Mouse (Mus musculus): ENCODE measurements at regions not wholly inside any gene's neighbourhood (a gene's known extent, or its start where the extent isn't known, plus 50 kb on each side); places are given as distances from the start of the nearest gene placed in this dataset.

DNA sequence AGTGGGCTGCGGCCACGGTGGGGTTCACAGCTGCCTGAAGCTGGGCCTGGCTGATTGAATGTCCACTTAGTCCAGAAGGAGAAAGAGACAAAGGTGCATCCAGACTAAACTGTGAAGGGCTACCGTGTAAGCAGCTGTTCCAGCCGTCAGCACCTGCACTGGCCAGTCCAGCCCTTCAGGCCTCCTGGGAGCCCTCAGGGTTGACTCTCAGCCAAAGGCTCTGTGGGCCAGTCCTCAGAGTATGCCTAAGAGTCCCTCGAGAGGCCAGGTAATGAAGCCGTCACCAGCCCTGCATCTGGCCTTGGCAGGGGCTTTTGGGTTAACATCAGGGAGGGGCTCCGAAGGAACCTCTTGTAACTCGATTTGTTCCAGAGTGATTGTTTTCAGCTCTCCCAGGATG, 187.4 kb downstream of the Gpd2 start:
- Histone ChIP-seq H3K9me3 (peaks cover 3% of the 10 kb centered on the region; the same call in 1 of the 2 replicates), H3K4me3 (no peak overlapping the region), H3K36me3 (replicated peaks) (no peaks in the 10 kb centered on the region), H3K4me1 (no peaks in the 10 kb centered on the region), H3K27ac (replicated peaks) (no peak overlapping the region), H3K27me3 (replicated peaks; ENCODE audit: low read depth, poor library complexity, severe bottlenecking) (no peaks in the 10 kb centered on the region)
- DNase-seq (ENCODE audit: low spot score): no peak
- WGBS: 87% methylated on average over 8 of the region's 8 CpGs

DNA sequence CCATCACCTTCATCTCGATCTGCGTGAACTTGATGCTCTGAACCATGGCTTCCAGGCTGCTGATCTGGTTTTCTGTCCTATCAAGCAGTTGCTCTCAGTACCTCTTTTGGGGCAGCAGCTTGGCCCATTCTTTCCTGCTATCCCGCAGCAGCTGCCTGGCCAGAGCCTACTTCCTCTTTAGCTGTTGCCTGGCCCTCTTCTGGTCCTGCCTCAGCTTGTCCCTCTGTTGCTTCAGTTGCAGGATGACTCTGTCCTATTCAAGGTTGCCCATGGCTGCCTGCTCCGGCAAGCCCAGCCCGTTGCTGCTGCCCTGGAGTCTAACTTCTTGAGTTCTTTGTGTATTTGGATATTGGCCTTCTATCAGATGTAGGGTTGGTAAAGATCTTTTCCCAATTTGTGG, 188.0 kb downstream of the Gpd2 start:
- DNase-seq (ENCODE audit: low spot score): no peak
- Histone ChIP-seq H3K9me3 (peaks cover 3% of the 10 kb centered on the region; the same call in 1 of the 2 replicates), H3K4me3 (no peak overlapping the region), H3K36me3 (replicated peaks) (no peaks in the 10 kb centered on the region), H3K4me1 (no peaks in the 10 kb centered on the region), H3K27me3 (replicated peaks; ENCODE audit: low read depth, poor library complexity, severe bottlenecking) (no peaks in the 10 kb centered on the region), H3K27ac (replicated peaks) (no peak overlapping the region)
- WGBS: 91% methylated on average over 5 of the region's 5 CpGs

DNA sequence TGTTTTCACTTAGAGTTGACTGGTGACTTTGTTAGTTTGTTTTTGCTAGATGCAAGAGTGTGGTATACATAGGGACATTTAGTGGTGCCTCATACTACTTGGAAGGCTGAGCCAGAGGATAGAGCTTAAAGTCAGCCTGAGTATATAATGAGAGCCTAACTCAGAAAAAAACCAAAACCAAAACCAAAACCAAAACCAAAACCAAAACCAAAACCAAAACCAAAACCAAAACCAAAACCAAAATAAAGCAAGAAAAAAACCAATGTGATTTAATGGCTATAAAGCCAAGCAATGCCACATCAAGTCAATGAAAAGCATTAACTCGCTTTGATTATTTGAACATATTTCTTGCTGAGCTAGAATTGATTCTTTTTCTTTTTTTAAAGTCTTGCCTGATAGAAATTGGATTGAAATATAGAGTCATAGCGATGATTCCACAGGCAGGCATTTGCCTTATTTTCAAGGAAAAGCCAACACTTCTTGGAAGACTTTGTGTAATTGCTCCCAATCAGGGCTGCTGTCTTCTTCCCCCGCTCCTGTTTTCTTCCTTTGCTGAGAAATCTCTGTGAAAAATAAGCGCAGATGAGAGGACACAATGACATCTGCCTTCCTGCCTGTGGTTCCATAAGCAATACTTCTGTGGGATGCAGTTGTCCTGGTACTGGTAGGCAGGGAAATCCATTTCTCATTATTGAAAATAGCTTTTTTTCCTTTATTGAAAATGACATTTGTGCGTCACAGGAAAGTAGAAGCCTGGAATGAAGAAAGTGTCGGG, 213.7 kb downstream of the Gpd2 start:
- WGBS: 92% methylated on average over 6 of the region's 6 CpGs

DNA sequence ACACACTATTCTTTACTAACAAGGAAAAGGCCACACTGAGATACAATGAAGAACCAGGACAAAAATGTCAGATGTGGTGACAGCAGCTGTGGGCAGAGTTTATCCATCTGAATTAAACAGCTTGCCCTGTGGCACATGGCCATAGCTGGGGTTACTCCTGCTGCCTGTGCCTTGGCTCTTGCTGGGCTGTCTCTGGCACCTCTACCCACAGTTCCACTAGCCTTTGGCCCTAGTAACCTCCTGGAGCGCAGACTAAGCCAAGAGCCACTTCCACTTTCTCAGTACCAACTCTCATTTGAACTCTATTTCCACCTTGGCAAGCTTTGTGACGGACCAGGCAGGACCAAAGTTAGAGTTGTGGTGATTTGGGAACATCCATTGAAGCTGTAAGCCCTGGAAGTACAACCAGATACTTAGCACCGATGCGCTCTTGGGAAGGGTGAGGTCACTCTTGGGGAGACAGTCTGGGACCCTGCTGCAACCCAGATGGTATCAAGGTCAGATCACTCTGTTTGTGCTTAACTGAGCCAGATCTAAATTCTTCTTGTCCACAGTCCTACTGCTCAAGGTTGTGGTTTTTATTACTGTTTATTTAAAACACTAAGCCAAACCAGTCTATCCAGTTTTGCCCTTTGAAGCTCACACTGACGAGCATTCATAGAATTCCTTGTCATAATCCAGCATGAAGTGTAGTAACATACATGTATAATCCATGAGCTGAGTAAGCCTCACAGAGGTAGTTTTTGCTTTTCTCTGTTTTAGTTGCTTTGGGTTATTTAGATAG, 216.7 kb downstream of the Gpd2 start:
- no peak for DNase-seq (ENCODE audit: low spot score)
- WGBS: 85% methylated on average over 5 of the region's 5 CpGs
- no peak overlapping the region for H3K27ac ChIP-seq (replicated peaks)
- H3K4me3 ChIP-seq: no peak overlapping the region
- no peaks in the 10 kb centered on the region for H3K36me3 ChIP-seq (replicated peaks)
- no peaks in the 10 kb centered on the region for H3K4me1 ChIP-seq
- H3K9me3 ChIP-seq: no peaks in the 10 kb centered on the region
- no peaks in the 10 kb centered on the region for H3K27me3 ChIP-seq (replicated peaks; ENCODE audit: low read depth, poor library complexity, severe bottlenecking)

More for the DNA sequence above, 213.7 kb downstream of the Gpd2 start:
- no peaks in the 10 kb centered on the region for H3K27me3 ChIP-seq (replicated peaks; ENCODE audit: low read depth, poor library complexity, severe bottlenecking)
- H3K4me1 ChIP-seq: no peaks in the 10 kb centered on the region
- DNase-seq (ENCODE audit: low spot score): no peak
- no peak overlapping the region for H3K27ac ChIP-seq (replicated peaks)
- no peaks in the 10 kb centered on the region for H3K36me3 ChIP-seq (replicated peaks)
- H3K9me3 ChIP-seq: no peaks in the 10 kb centered on the region
- H3K4me3 ChIP-seq: no peak overlapping the region

DNA sequence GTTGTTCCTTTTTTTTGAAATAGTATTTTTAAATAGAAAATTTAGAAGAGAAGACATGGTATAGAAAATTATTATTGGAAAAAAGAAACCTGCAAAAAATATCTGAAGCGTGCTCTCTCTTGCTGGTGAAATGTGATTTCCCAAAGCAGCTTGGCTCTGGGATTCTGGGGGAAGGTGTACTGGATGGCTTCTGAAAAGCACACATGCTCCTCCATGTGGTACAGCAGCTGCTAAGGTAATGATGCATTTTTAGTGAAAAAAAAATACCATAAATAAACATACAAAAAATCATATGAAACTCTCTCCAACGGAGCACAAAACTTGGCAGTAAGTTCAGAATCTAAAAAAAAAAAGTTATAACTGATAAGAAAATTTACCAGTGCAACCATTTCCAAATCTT, 222.5 kb downstream of the Gpd2 start:
- H3K9me3 ChIP-seq: no peaks in the 10 kb centered on the region
- DNase-seq (ENCODE audit: low spot score): no peak
- WGBS: 95% methylated on average over 2 of the region's 2 CpGs
- no peaks in the 10 kb centered on the region for H3K27me3 ChIP-seq (replicated peaks; ENCODE audit: low read depth, poor library complexity, severe bottlenecking)
- no peak overlapping the region for H3K4me3 ChIP-seq
- H3K36me3 ChIP-seq (replicated peaks): no peaks in the 10 kb centered on the region
- no peaks in the 10 kb centered on the region for H3K4me1 ChIP-seq
- H3K27ac ChIP-seq (replicated peaks): no peak overlapping the region

DNA sequence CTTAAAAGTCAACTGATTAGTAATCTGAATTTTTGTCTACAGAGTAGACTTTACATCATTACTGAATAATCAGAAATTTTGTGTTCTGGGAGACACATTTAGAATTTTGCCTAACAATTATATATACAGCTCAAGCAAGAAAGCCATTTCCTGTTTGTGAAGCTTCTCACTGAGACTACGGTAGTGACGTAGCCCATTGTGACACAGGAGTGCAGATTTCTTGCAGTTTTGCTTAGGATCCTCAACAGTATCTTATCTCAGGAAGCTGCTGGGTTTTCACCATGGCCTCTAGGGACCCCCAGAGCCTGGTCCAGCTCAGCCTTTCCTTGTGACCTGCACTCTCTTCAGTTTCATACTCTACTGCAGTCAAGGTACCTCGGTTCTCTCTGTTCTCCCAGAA, 236.4 kb downstream of the Gpd2 start:
- no peak overlapping the region for H3K27ac ChIP-seq (replicated peaks)
- no peaks in the 10 kb centered on the region for H3K9me3 ChIP-seq
- DNase-seq (ENCODE audit: low spot score): no peak
- H3K27me3 ChIP-seq (replicated peaks; ENCODE audit: low read depth, poor library complexity, severe bottlenecking): no peaks in the 10 kb centered on the region
- WGBS: 79% methylated on average over 3 of the region's 3 CpGs
- H3K36me3 ChIP-seq (replicated peaks): no peaks in the 10 kb centered on the region
- no peak overlapping the region for H3K4me3 ChIP-seq
- no peaks in the 10 kb centered on the region for H3K4me1 ChIP-seq

DNA sequence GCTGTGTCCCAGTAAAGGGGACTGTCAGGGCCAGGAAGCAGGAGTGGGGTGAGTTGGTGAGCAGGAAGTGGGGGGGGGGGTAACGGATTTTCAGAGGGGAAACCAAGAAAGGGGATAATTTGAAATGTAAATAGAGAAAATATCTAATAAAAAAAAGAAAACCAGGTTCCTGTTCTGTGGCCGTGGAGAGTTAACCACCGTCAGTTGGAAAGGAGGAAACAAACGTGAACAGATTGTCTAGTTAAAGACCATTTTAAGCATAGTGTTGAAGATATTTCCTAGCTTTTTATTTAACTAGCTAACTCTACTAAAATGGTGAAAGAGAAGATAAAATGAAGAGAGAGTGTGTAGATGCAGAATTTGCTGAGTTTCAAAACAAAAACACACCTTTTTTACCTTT, 254.7 kb downstream of the Gpd2 start:
- H3K4me1 ChIP-seq: no peaks in the 10 kb centered on the region
- no peak overlapping the region for H3K27ac ChIP-seq (replicated peaks)
- no peaks in the 10 kb centered on the region for H3K27me3 ChIP-seq (replicated peaks; ENCODE audit: low read depth, poor library complexity, severe bottlenecking)
- H3K4me3 ChIP-seq: no peak overlapping the region
- H3K9me3 ChIP-seq: no peaks in the 10 kb centered on the region
- WGBS: 79% methylated on average over 4 of the region's 4 CpGs
- DNase-seq (ENCODE audit: low spot score): no peak
- H3K36me3 ChIP-seq (replicated peaks): no peaks in the 10 kb centered on the region

DNA sequence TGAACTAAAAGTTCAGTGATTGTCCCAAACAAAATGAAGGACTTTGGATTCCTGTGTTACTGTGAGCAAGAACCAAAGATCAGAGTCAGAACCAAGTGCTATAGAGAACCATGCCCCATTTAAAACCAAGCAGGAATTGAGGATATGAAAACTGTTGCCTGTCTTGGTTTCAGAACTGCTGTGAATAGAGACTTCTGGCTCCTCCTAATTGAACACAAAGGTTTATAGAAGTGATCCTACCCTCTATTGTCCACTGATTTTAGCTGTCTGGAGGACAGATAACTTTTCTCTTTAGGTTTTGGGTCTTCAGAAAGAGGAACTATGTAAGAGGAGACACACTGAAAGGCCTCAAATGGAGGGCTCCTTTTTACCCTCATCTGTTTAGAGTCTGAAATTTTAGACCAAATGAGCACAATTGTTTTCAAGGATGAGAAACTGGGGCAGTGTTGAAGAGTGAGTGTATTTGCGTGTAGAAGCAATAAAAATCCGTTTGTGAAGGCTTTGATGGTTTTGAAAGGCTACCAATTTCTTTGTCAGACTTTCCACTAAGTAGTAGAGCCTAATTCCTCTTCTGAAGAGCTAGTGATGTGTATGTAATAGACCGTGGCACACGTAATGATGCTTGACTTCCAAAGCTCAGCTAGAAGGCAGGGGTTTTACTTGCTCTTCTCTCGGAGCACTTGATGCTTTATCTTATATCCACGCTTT, 255.6 kb downstream of the Gpd2 start:
- no peaks in the 10 kb centered on the region for H3K36me3 ChIP-seq (replicated peaks)
- DNase-seq (ENCODE audit: low spot score): no peak
- H3K4me3 ChIP-seq: no peak overlapping the region
- no peak overlapping the region for H3K27ac ChIP-seq (replicated peaks)
- no peaks in the 10 kb centered on the region for H3K27me3 ChIP-seq (replicated peaks; ENCODE audit: low read depth, poor library complexity, severe bottlenecking)
- H3K9me3 ChIP-seq: no peaks in the 10 kb centered on the region
- H3K4me1 ChIP-seq: no peaks in the 10 kb centered on the region
- 66% methylated on average over 6 of the region's 6 CpGs for WGBS

DNA sequence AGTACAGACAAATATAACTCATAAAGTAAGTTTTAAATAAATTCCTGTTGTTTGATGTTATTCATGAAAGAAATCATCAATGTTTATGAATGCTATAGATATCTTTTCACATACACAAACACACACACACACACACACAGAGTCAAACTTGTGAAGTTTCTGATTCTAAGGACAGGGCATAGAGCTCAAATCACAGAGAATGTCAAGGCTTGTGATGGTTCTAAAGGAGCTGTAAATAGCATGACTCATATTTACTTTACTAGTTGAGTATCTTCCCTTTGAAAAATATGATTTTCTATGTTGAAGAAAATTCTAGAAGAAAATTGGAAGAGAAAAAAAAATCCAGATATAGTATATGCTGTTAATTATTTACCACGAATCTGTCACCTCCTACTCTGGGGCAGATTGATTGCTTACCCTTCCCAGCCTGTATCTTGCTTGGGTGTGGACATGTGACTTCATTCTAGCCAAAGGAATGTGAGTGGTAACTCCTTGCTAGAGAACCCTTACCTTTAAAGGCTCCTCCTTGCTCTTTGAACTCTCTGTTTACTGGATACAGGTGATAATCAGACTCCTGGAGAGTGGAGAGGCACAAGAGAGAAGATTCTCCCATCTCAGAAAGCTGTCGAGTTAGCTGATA, 259.0 kb downstream of the Gpd2 start:
- H3K27ac ChIP-seq (replicated peaks): no peak overlapping the region
- no peaks in the 10 kb centered on the region for H3K4me1 ChIP-seq
- no peaks in the 10 kb centered on the region for H3K36me3 ChIP-seq (replicated peaks)
- DNase-seq (ENCODE audit: low spot score): no peak
- H3K4me3 ChIP-seq: no peak overlapping the region
- no peaks in the 10 kb centered on the region for H3K9me3 ChIP-seq
- WGBS: 68% methylated on average over 2 of the region's 2 CpGs
- H3K27me3 ChIP-seq (replicated peaks; ENCODE audit: low read depth, poor library complexity, severe bottlenecking): no peaks in the 10 kb centered on the region

DNA sequence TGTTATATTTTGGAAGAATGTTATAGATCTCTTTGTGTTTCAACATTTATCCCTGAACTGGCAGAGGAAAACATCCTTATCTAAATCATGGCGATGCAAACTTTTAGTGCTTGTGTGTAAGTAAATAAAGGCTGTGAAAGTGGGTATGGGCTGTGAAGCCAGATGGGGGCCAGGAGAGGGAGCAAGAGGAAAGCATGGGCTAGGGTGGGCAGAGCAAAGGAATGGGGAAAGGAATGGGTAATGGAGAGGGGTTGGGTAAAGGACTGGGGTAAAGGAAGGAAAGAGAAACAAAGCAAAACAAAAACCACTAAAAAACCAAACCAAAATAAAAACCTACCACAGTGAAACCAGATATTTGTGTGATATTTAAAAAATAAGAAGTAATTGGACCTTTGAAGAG, 260.5 kb downstream of the Gpd2 start:
- Histone ChIP-seq H3K27me3 (replicated peaks; ENCODE audit: low read depth, poor library complexity, severe bottlenecking) (no peaks in the 10 kb centered on the region), H3K4me3 (no peak overlapping the region), H3K4me1 (no peaks in the 10 kb centered on the region), H3K27ac (replicated peaks) (no peak overlapping the region), H3K9me3 (no peaks in the 10 kb centered on the region), H3K36me3 (replicated peaks) (no peaks in the 10 kb centered on the region)
- DNase-seq (ENCODE audit: low spot score): no peak
- WGBS: 73% methylated on average over 1 of the region's 1 CpGs

DNA sequence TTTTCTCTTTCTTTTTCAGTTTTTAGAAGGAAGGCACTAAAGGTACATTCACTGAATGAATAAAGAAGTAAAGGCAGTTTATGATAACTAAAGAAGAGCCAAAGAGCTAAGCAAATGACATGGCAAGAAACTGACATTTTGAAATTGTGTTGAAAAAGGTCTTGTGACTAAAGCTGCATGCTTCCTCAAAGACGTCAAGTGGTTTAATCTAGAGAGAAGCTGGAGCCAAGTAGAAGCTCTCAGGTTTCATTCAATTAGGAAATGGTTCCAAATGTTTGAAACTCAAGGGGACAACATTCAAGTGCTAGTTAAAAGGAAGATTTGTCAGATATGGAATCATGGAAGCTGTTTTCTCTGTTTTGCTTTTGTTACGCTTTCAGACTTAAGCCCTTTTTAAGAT, 267.2 kb downstream of the Gpd2 start:
- Histone ChIP-seq H3K4me3 (no peak overlapping the region), H3K36me3 (replicated peaks) (no peaks in the 10 kb centered on the region), H3K27ac (replicated peaks) (no peak overlapping the region), H3K4me1 (no peaks in the 10 kb centered on the region), H3K9me3 (no peaks in the 10 kb centered on the region), H3K27me3 (replicated peaks; ENCODE audit: low read depth, poor library complexity, severe bottlenecking) (no peaks in the 10 kb centered on the region)
- 49% methylated on average over 2 of the region's 2 CpGs for WGBS
- no peak for DNase-seq (ENCODE audit: low spot score)

DNA sequence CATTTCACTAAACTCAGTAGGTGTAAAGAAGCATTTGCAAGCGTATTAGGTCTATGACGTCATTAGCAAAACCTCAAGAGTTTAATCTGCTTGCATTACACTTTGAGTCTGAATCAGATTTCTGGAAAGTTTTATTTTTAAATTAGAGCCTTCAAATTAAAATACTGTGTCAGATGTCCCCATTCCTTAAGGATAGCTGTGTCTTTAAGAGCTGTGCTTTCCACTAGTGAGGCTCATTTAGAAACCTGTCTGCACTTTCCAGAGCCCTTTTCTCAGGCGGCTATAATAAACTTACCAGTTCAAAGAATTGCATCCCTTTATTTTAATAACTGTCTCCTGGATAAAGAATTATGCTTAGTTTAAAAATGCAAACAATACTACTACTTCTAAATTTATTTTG, 285.0 kb downstream of the Gpd2 start:
- WGBS: 87% methylated on average over 3 of the region's 3 CpGs

More for the DNA sequence above, 285.0 kb downstream of the Gpd2 start:
- H3K4me3 ChIP-seq: no peak overlapping the region
- H3K27ac ChIP-seq (replicated peaks): no peak overlapping the region
- DNase-seq (ENCODE audit: low spot score): no peak
- H3K4me1 ChIP-seq: no peaks in the 10 kb centered on the region
- H3K36me3 ChIP-seq (replicated peaks): no peaks in the 10 kb centered on the region
- H3K27me3 ChIP-seq (replicated peaks; ENCODE audit: low read depth, poor library complexity, severe bottlenecking): no peaks in the 10 kb centered on the region
- H3K9me3 ChIP-seq: no peaks in the 10 kb centered on the region
